Mouse (Mus musculus): ENCODE results near the gene Dock1.

- no peak for TF ChIP-seq POLR2A (IDR thresholded peaks at IDR 0.05; ENCODE audit: low read depth, low read length)
- no peak for TF ChIP-seq CTCF (conservative IDR thresholded peaks at IDR 0.05; ENCODE audit: insufficient read depth, insufficient read length, low read depth, low read length)
Measured at GRCm38 (mm10) chr7:134864175-134864574, 193.7 kb downstream of the Dock1 start.
